Mouse (Mus musculus): ENCODE data around the gene Sypl2. TPM values are rescaled to one million over a fixed set of nuclear protein-coding genes. Genes with fewer than 3 reads are reported as not detected.
A peak's percentile ranks its signal among the peaks of the same experiment; 100 is the strongest.

The Sypl2 gene
- polyA plus RNA-seq, 2 experiments: 2.7 to 3.7 TPM

DNA sequence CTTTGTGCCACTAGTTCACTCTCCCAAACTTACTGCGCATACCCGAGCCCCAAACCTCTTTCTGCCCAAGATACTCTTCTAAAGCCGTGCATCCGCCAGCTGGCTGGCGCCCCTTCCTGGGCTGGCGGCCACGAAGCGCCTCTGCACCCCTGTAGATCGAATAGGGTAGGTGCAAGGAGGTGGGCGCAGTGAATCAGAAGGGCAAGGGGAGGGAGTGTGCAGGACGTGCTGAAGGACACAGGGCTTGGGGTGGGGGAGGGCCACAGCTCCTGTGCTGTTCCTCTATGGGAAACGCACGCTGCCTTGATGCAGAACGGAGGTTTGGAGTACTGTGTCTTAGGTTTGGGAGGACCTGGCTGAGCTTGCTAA lies 15.7 kb downstream of the Sypl2 start, which contains the start of gene Atxn7l2:
TSS of gene Atxn7l2 (minus strand) at position 164 of the 369 bp plus-strand sequence.
- peak; percentile 79 for ATAC-seq (ENCODE audit: low FRiP score, low read depth)
- Histone ChIP-seq H3K4me2 (replicated peaks; ENCODE audit: low read depth, low read length, severe bottlenecking) (peak within 1 kb of the TSS; percentile 87), H3K9me3 (ENCODE audit: control insufficient read depth, low read length) (no peaks in the 10 kb centered on the region), H3K36me3 (ENCODE audit: control insufficient read depth, insufficient read depth, low read length) (peaks cover 18% of the 10 kb centered on the region), H3K27me3 (ENCODE audit: control insufficient read depth, insufficient read depth, low read length) (no peaks in the 10 kb centered on the region), H3K4me1 (ENCODE audit: control insufficient read depth, insufficient read depth, low read length) (peaks cover 18% of the 10 kb centered on the region), H3K27ac (replicated peaks; ENCODE audit: low read depth, low read length) (peak within 1 kb of the TSS; percentile 96), H3K9ac (ENCODE audit: low read depth, low read length, severe bottlenecking) (peak within 1 kb of the TSS; percentile 88), H3K4me3 (replicated peaks; ENCODE audit: low read length) (peak within 1 kb of the TSS; percentile 65)
- TF ChIP-seq POLR2A (IDR thresholded peaks at IDR 0.05; ENCODE audit: borderline replicate concordance, extremely low read depth, insufficient read depth, insufficient read length): 0 out of 2 replicates have a peak, but pooled peaks have one; percentile 10
- no peak for DNase-seq (ENCODE audit: low spot score)
- WGBS: 1% methylated on average over 14 of the region's 14 CpGs

- no peaks in the 10 kb centered on the region for H3K9me3 ChIP-seq (ENCODE audit: control insufficient read depth, low read length)
- H3K4me1 ChIP-seq (ENCODE audit: control insufficient read depth, insufficient read depth, low read length): peaks cover 18% of the 10 kb centered on the region
- under 1% methylated on average over 45 of the region's 72 CpGs for WGBS
- peaks cover 24% of the 10 kb centered on the region for H3K36me3 ChIP-seq (ENCODE audit: control insufficient read depth, insufficient read depth, low read length)
- no peaks in the 10 kb centered on the region for H3K27me3 ChIP-seq (ENCODE audit: control insufficient read depth, insufficient read depth, low read length)
- peak overlapping the region; percentile 96 for H3K27ac ChIP-seq (replicated peaks; ENCODE audit: low read depth, low read length)
- TF ChIP-seq POLR2A (IDR thresholded peaks at IDR 0.05; ENCODE audit: borderline replicate concordance, extremely low read depth, insufficient read depth, insufficient read length): peak; percentile 62
- ATAC-seq (ENCODE audit: low FRiP score, low read depth) (peak; percentile 94), DNase-seq (ENCODE audit: low spot score) (peak; percentile 97)
- peak overlapping the region; percentile 65 for H3K4me3 ChIP-seq (replicated peaks; ENCODE audit: low read length)
- H3K9ac ChIP-seq (ENCODE audit: low read depth, low read length, severe bottlenecking): peak overlapping the region; percentile 88
- H3K4me2 ChIP-seq (replicated peaks; ENCODE audit: low read depth, low read length, severe bottlenecking): peak overlapping the region; percentile 87
These were observed 16.3 kb downstream of the Sypl2 start for GRCm38 (mm10) chr3:108209946-108210770.

DNA sequence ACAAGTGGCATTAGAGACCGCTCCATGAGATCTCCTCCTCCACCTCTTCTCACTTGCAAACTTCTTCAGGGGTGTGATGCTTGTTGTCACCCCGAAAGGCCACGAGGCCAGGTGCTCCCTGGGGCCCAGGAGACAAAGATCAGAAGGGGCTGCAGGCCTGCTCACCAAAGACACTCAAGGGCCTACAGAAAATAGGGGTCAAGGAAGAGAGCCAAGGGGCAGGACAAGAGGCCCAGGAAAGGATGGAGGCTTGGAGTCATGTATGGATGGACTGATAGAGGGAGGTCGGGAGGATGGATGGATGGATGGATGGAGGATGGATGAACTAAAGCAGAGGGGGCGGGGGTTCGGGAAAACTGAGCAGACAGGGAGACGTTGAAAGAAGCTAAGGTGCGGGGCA lies 16.9 kb downstream of the Sypl2 start:
- no peaks in the 10 kb centered on the region for H3K27me3 ChIP-seq (ENCODE audit: control insufficient read depth, insufficient read depth, low read length)
- peak overlapping the region; percentile 88 for H3K9ac ChIP-seq (ENCODE audit: low read depth, low read length, severe bottlenecking)
- H3K27ac ChIP-seq (replicated peaks; ENCODE audit: low read depth, low read length): peak overlapping the region; percentile 96
- H3K36me3 ChIP-seq (ENCODE audit: control insufficient read depth, insufficient read depth, low read length): peaks cover 30% of the 10 kb centered on the region
- peaks cover 18% of the 10 kb centered on the region for H3K4me1 ChIP-seq (ENCODE audit: control insufficient read depth, insufficient read depth, low read length)
- peak overlapping the region; percentile 65 for H3K4me3 ChIP-seq (replicated peaks; ENCODE audit: low read length)
- peak; percentile 2; the same call in 1 of the 2 replicates for ATAC-seq (ENCODE audit: low FRiP score, low read depth)
- 7% methylated on average over 8 of the region's 8 CpGs for WGBS
- no peak for TF ChIP-seq POLR2A (IDR thresholded peaks at IDR 0.05; ENCODE audit: borderline replicate concordance, extremely low read depth, insufficient read depth, insufficient read length)
- no peak for DNase-seq (ENCODE audit: low spot score)
- H3K9me3 ChIP-seq (ENCODE audit: control insufficient read depth, low read length): no peaks in the 10 kb centered on the region
- peak overlapping the region; percentile 87 for H3K4me2 ChIP-seq (replicated peaks; ENCODE audit: low read depth, low read length, severe bottlenecking)

- TF ChIP-seq POLR2A (IDR thresholded peaks at IDR 0.05; ENCODE audit: borderline replicate concordance, extremely low read depth, insufficient read depth, insufficient read length): no peak
- peaks cover 18% of the 10 kb centered on the region for H3K4me1 ChIP-seq (ENCODE audit: control insufficient read depth, insufficient read depth, low read length)
- H3K4me3 ChIP-seq (replicated peaks; ENCODE audit: low read length): peak overlapping the region; percentile 65
- peak overlapping the region; percentile 88 for H3K9ac ChIP-seq (ENCODE audit: low read depth, low read length, severe bottlenecking)
- H3K27ac ChIP-seq (replicated peaks; ENCODE audit: low read depth, low read length): 0 out of 2 replicates have a peak overlapping the region, but pooled peaks have one; percentile 96
- no peak for DNase-seq (ENCODE audit: low spot score)
- H3K36me3 ChIP-seq (ENCODE audit: control insufficient read depth, insufficient read depth, low read length): peaks cover 35% of the 10 kb centered on the region
- ATAC-seq (ENCODE audit: low FRiP score, low read depth): no peak
- no peaks in the 10 kb centered on the region for H3K27me3 ChIP-seq (ENCODE audit: control insufficient read depth, insufficient read depth, low read length)
- H3K4me2 ChIP-seq (replicated peaks; ENCODE audit: low read depth, low read length, severe bottlenecking): peak overlapping the region; percentile 87
- no peaks in the 10 kb centered on the region for H3K9me3 ChIP-seq (ENCODE audit: control insufficient read depth, low read length)
- 52% methylated on average over 3 of the region's 3 CpGs for WGBS
These were observed 17.4 kb downstream of the Sypl2 start for GRCm38 (mm10) chr3:108209001-108209400.

GRCm38 (mm10) chr3:108206731-108207375 lies 19.6 kb downstream of the Sypl2 start:
- no peaks in the 10 kb centered on the region for H3K27me3 ChIP-seq (ENCODE audit: control insufficient read depth, insufficient read depth, low read length)
- peak; percentile 89 for DNase-seq (ENCODE audit: low spot score)
- no peaks in the 10 kb centered on the region for H3K9me3 ChIP-seq (ENCODE audit: control insufficient read depth, low read length)
- H3K9ac ChIP-seq (ENCODE audit: low read depth, low read length, severe bottlenecking): no peak overlapping the region
- peak; percentile 27 for ATAC-seq (ENCODE audit: low FRiP score, low read depth)
- H3K36me3 ChIP-seq (ENCODE audit: control insufficient read depth, insufficient read depth, low read length): peaks cover 55% of the 10 kb centered on the region
- no peak overlapping the region for H3K27ac ChIP-seq (replicated peaks; ENCODE audit: low read depth, low read length)
- H3K4me2 ChIP-seq (replicated peaks; ENCODE audit: low read depth, low read length, severe bottlenecking): no peak overlapping the region; the same call in 1 of the 2 replicates
- 66% methylated on average over 15 of the region's 15 CpGs for WGBS
- no peak overlapping the region for H3K4me3 ChIP-seq (replicated peaks; ENCODE audit: low read length)
- H3K4me1 ChIP-seq (ENCODE audit: control insufficient read depth, insufficient read depth, low read length): peaks cover 21% of the 10 kb centered on the region
- no peak for TF ChIP-seq POLR2A (IDR thresholded peaks at IDR 0.05; ENCODE audit: borderline replicate concordance, extremely low read depth, insufficient read depth, insufficient read length)
